Mouse (Mus musculus) midbrain, postnatal 0 days (tissue): ENCODE measurements at regions not wholly inside any gene's neighbourhood (a gene's known extent, or its start where the extent isn't known, plus 50 kb on each side); places are given as distances from the start of the nearest gene placed in this dataset.

Experiments
- ATAC-seq: fragments of 200-750 bp; cut with Nextera tagmentation; 2 replicates; pipeline ENCODE4 v1.8.0; 2017; ENCODE audit warnings: moderate number of reproducible peaks, mild to moderate bottlenecking, moderate TSS enrichment, moderate library complexity; ENCODE audit not compliant: low FRiP score
- DNase-seq: peaks from one replicate; pipeline ENCODE4 v3.0.0-alpha.2; 2015; ENCODE audit warnings: low spot score
- H3K27ac ChIP-seq: fragments of 300-500 bp; sonication (generic); 2 replicates; pipeline ENCODE4 v1.5.1; 2014; ENCODE audit warnings: low read depth, mild to moderate bottlenecking, low read length, mixed read lengths
- H3K27me3 ChIP-seq: fragments of 300-500 bp; sonication (generic); 2 replicates; pipeline ENCODE4 v1.6.1; 2014; ENCODE audit warnings: low read length, control low read depth, mixed read lengths; ENCODE audit not compliant: insufficient read depth
- H3K36me3 ChIP-seq: fragments of 300-500 bp; sonication (generic); 2 replicates; pipeline ENCODE4 v1.6.1; 2014; ENCODE audit warnings: low read length, control low read depth, mixed read lengths; ENCODE audit not compliant: insufficient read depth
- H3K4me1 ChIP-seq: fragments of 300-500 bp; sonication (generic); 2 replicates; pipeline ENCODE4 v1.6.1; 2014; ENCODE audit warnings: mild to moderate bottlenecking, control low read depth, antibody characterized with exemption, low read length, mixed read lengths; ENCODE audit not compliant: insufficient read depth
- H3K4me2 ChIP-seq: fragments of 300-500 bp; sonication (generic); 2 replicates; pipeline ENCODE4 v1.6.1; 2014; ENCODE audit warnings: low read depth, mild to moderate bottlenecking, low read length, mixed read lengths; ENCODE audit not compliant: poor library complexity, severe bottlenecking
- H3K4me3 ChIP-seq: fragments of 300-500 bp; sonication (generic); 2 replicates; pipeline ENCODE4 v1.5.1; 2014; ENCODE audit warnings: low read depth, mild to moderate bottlenecking, low read length, moderate library complexity
- H3K9ac ChIP-seq: fragments of 300-500 bp; sonication (generic); replicated peaks from 2 replicates; pipeline ENCODE4 v1.6.1; 2014; ENCODE audit warnings: mild to moderate bottlenecking, low read length, moderate library complexity, mixed read lengths; ENCODE audit not compliant: poor library complexity, severe bottlenecking
- H3K9me3 ChIP-seq: fragments of 300-500 bp; sonication (generic); 2 replicates; pipeline ENCODE4 v1.6.1; 2016; ENCODE audit warnings: low read length, control low read depth
- CTCF ChIP-seq: IDR thresholded peaks from 2 replicates; pipeline ENCODE4 v1.5.1; 2016; ENCODE audit warnings: antibody characterized with exemption, mild to moderate bottlenecking
- WGBS: fragments of 180-500 bp; shearing (Covaris S2); extraction: QIAGEN DNeasy Blood & Tissue Kit; methylation state at CpG from one replicate; pipeline ENCODE4 v1.1.7; 2014; 5-methylcytosine and 5-hydroxymethylcytosine counted together

- Histone ChIP-seq H3K27me3 (no peaks in the 10 kb centered on the region), H3K36me3 (no peaks in the 10 kb centered on the region), H3K4me2 (no peak overlapping the region), H3K9me3 (no peaks in the 10 kb centered on the region), H3K9ac (no peak overlapping the region), H3K27ac (no peak overlapping the region), H3K4me3 (no peak overlapping the region), H3K4me1 (no peaks in the 10 kb centered on the region)
- no peak for TF ChIP-seq CTCF
- DNase-seq (no peak), ATAC-seq (no peak)
These were observed 62.4 kb upstream of the Vtcn1 start for GRCm38 (mm10) chr3:100762895-100763294.

- no peak for ATAC-seq
These were observed 65.9 kb upstream of the Vtcn1 start for GRCm38 (mm10) chr3:100759091-100759941.

GRCm38 (mm10) chr3:100754677-100755076 lies 69.4 kb upstream of the Man1a2 start:
- Histone ChIP-seq H3K4me2 (no peak overlapping the region), H3K27ac (no peak overlapping the region), H3K36me3 (no peaks in the 10 kb centered on the region), H3K4me1 (no peaks in the 10 kb centered on the region), H3K27me3 (no peaks in the 10 kb centered on the region), H3K4me3 (no peak overlapping the region), H3K9me3 (no peaks in the 10 kb centered on the region), H3K9ac (no peak overlapping the region)
- no peak for ATAC-seq
- no peak for TF ChIP-seq CTCF
- no peak for DNase-seq
- WGBS = 79% methylated on average over 1 of the region's 1 CpGs

More at GRCm38 (mm10) chr3:100759091-100759941, 65.9 kb upstream of the Vtcn1 start:
- Histone ChIP-seq H3K4me2 (no peak overlapping the region), H3K27ac (no peak overlapping the region), H3K27me3 (no peaks in the 10 kb centered on the region), H3K4me3 (no peak overlapping the region), H3K4me1 (no peaks in the 10 kb centered on the region), H3K9ac (no peak overlapping the region), H3K36me3 (no peaks in the 10 kb centered on the region), H3K9me3 (no peaks in the 10 kb centered on the region)
- WGBS = 64% methylated on average over 3 of the region's 3 CpGs
- no peak for TF ChIP-seq CTCF
- no peak for DNase-seq

GRCm38 (mm10) chr3:100751211-100751610 lies 65.9 kb upstream of the Man1a2 start:
- Histone ChIP-seq H3K4me3 (no peak overlapping the region), H3K27me3 (no peaks in the 10 kb centered on the region), H3K36me3 (no peaks in the 10 kb centered on the region), H3K4me2 (no peak overlapping the region), H3K9me3 (no peaks in the 10 kb centered on the region), H3K27ac (no peak overlapping the region), H3K4me1 (no peaks in the 10 kb centered on the region), H3K9ac (no peak overlapping the region)
- WGBS = 70% methylated on average over 1 of the region's 1 CpGs
- no peak for TF ChIP-seq CTCF
- no peak for DNase-seq
- no peak for ATAC-seq

- H3K9ac ChIP-seq = no peak overlapping the region
- no peak for ATAC-seq
- H3K4me1 ChIP-seq = no peaks in the 10 kb centered on the region
- no peak for TF ChIP-seq CTCF
- H3K4me2 ChIP-seq = no peak overlapping the region
- no peaks in the 10 kb centered on the region for H3K9me3 ChIP-seq
- H3K36me3 ChIP-seq = no peaks in the 10 kb centered on the region
- no peak overlapping the region for H3K27ac ChIP-seq
- 69% methylated on average over 6 of the region's 6 CpGs for WGBS
- no peak for DNase-seq
- H3K4me3 ChIP-seq = no peak overlapping the region
- no peaks in the 10 kb centered on the region for H3K27me3 ChIP-seq
These were observed 63.4 kb upstream of the Man1a2 start for GRCm38 (mm10) chr3:100748727-100749126.

GRCm38 (mm10) chr3:100748309-100748691 lies 63.0 kb upstream of the Man1a2 start:
- no peaks in the 10 kb centered on the region for H3K9me3 ChIP-seq
- no peaks in the 10 kb centered on the region for H3K27me3 ChIP-seq
- H3K4me3 ChIP-seq = no peak overlapping the region
- no peak for TF ChIP-seq CTCF
- WGBS = 75% methylated on average over 2 of the region's 2 CpGs
- no peaks in the 10 kb centered on the region for H3K36me3 ChIP-seq
- no peak overlapping the region for H3K27ac ChIP-seq
- no peak for DNase-seq
- H3K4me2 ChIP-seq = no peak overlapping the region
- no peak overlapping the region for H3K9ac ChIP-seq
- no peak for ATAC-seq
- H3K4me1 ChIP-seq = no peaks in the 10 kb centered on the region
